Mouse (Mus musculus) MEL (cell line): ENCODE results near the gene Etv5.

ENCODE experiments used
- BHLHE40 ChIP-seq: IDR thresholded peaks from 2 replicates; pipeline ENCODE4 v1.6.1; 2012; ENCODE audit warnings: low read depth, mild to moderate bottlenecking, inconsistent platforms, low read length, improper control_type of control experiment, borderline replicate concordance
- CTCF ChIP-seq, 3 experiments: IDR thresholded peaks in 2 of 3; conservative IDR thresholded peaks in 1 of 3; 2 replicates each; pipeline ENCODE4 v1.5.1; 2011 to 2012; ENCODE audit warnings: low read length in 3 of 3, low read depth in 2 of 3, mild to moderate bottlenecking in 2 of 3, improper control_type of control experiment in 1 of 3, inconsistent platforms in 1 of 3, mixed read lengths in 1 of 3, moderate library complexity in 1 of 3; ENCODE audit not compliant: control insufficient read depth in 1 of 3, insufficient read depth in 1 of 3, poor library complexity in 1 of 3, severe bottlenecking in 1 of 3
- ETS1 ChIP-seq: IDR thresholded peaks from 2 replicates; pipeline ENCODE4 v1.6.1; 2012; ENCODE audit warnings: low read depth, mild to moderate bottlenecking, inconsistent platforms, low read length, improper control_type of control experiment, moderate library complexity
- JUND ChIP-seq: IDR thresholded peaks from 2 replicates; pipeline ENCODE4 v1.6.1; 2011; ENCODE audit warnings: low read depth, mild to moderate bottlenecking, improper control_type of control experiment, low read length
- MAZ ChIP-seq: IDR thresholded peaks from 2 replicates; pipeline ENCODE4 v1.6.1; 2012; ENCODE audit warnings: low read depth, mild to moderate bottlenecking, inconsistent platforms, low read length, improper control_type of control experiment
- MYB ChIP-seq: IDR thresholded peaks from 2 replicates; pipeline ENCODE4 v1.6.1; 2011; ENCODE audit warnings: mild to moderate bottlenecking, low read depth, low read length, improper control_type of control experiment
- NRF1 ChIP-seq: IDR thresholded peaks from 2 replicates; pipeline ENCODE4 v1.6.1; 2014; ENCODE audit warnings: low read depth, mild to moderate bottlenecking, inconsistent platforms, low read length, improper control_type of control experiment, moderate library complexity; ENCODE audit not compliant: poor library complexity, insufficient read depth, severe bottlenecking
- POLR2A ChIP-seq, 2 experiments: IDR thresholded peaks; 2 replicates each; pipeline ENCODE4 v1.6.1; 2011 to 2012; ENCODE audit warnings: low read length in 2 of 2, mild to moderate bottlenecking in 2 of 2, control low read depth in 1 of 2, improper control_type of control experiment in 1 of 2, low read depth in 1 of 2, moderate library complexity in 1 of 2; ENCODE audit not compliant: control insufficient read depth in 1 of 2, insufficient read depth in 1 of 2, poor library complexity in 1 of 2
- POLR2AphosphoS5 ChIP-seq: IDR thresholded peaks from 2 replicates; pipeline ENCODE4 v1.6.1; 2012; ENCODE audit warnings: low read depth, borderline replicate concordance, mild to moderate bottlenecking, inconsistent platforms, low read length, moderate library complexity, mixed read lengths
- SIN3A ChIP-seq: IDR thresholded peaks from 2 replicates; pipeline ENCODE4 v1.6.1; 2012; ENCODE audit warnings: low read length, improper control_type of control experiment, inconsistent platforms
- TAL1 ChIP-seq: IDR thresholded peaks from 2 replicates; pipeline ENCODE4 v1.6.1; 2012; ENCODE audit warnings: mild to moderate bottlenecking, inconsistent platforms, low read length, moderate library complexity, mixed read lengths
- TBP ChIP-seq: IDR thresholded peaks from 2 replicates; pipeline ENCODE4 v1.8.0; 2011; ENCODE audit warnings: low read depth, low read length, improper control_type of control experiment
- ZNF384 ChIP-seq: IDR thresholded peaks from 2 replicates; pipeline ENCODE4 v1.6.1; 2012; ENCODE audit warnings: low read depth, mild to moderate bottlenecking, inconsistent platforms, low read length, improper control_type of control experiment

GRCm38 (mm10) chr16:22483900-22484299 is 44.4 kb upstream of the Etv5 start:
- TF ChIP-seq POLR2AphosphoS5 (no peak), ZNF384 (no peak), CTCF (IDR thresholded peaks at IDR 0.05 in 2 of 3, conservative IDR thresholded peaks at IDR 0.05 in 1 of 3; ENCODE audit: control insufficient read depth in 1 of 3, insufficient read depth in 1 of 3, low read depth in 2 of 3, low read length in 3 of 3, poor library complexity in 1 of 3, severe bottlenecking in 1 of 3) (no peak), MAZ (no peak), NRF1 (no peak), POLR2A (IDR thresholded peaks at IDR 0.05; ENCODE audit: control insufficient read depth in 1 of 2, insufficient read depth in 1 of 2, low read depth in 1 of 2, low read length in 2 of 2, poor library complexity in 1 of 2) (no peak), TAL1 (no peak), JUND (no peak), TBP (no peak), ETS1 (no peak), SIN3A (no peak), MYB (no peak), BHLHE40 (no peak)
